Mouse (Mus musculus): ENCODE data around the gene Pax6.

- TF ChIP-seq CTCF (IDR thresholded peaks at IDR 0.05; ENCODE audit: extremely low read depth, insufficient read depth, insufficient read length, insufficient replicate concordance) (no peak), POLR2A (IDR thresholded peaks at IDR 0.05; ENCODE audit: low read depth, low read length) (no peak)
Observed at GRCm38 (mm10) chr2:105688011-105688410, 19.3 kb downstream of the Pax6 start.

Data from spleen, adult 2 months (tissue).